Mouse (Mus musculus): ENCODE data around the gene Asb2. TPM values are rescaled to one million over a fixed set of nuclear protein-coding genes. Genes with fewer than 3 reads are reported as not detected.

Asb2 gene
- polyA plus RNA-seq, 1 experiment from 2014 or later: 1.2 TPM

- no peak overlapping the region for H3K9ac ChIP-seq (replicated peaks; ENCODE audit: low read length)
- H3K27ac ChIP-seq (replicated peaks; ENCODE audit: low read depth, low read length): no peak overlapping the region
- DNase-seq (ENCODE audit: low spot score) (no peak), ATAC-seq (replicated peaks; ENCODE audit: insufficient number of reproducible peaks, low FRiP score, low TSS enrichment, low read depth) (no peak)
- H3K36me3 ChIP-seq (replicated peaks; ENCODE audit: control insufficient read depth, insufficient read depth, low read depth, low read length): no peaks in the 10 kb centered on the region
- 89% methylated on average over 3 of the region's 3 CpGs for WGBS
- no peaks in the 10 kb centered on the region for H3K4me1 ChIP-seq (ENCODE audit: control insufficient read depth, insufficient read depth, low read length)
- no peak overlapping the region for H3K4me3 ChIP-seq (ENCODE audit: low read depth, low read length)
- H3K4me2 ChIP-seq (ENCODE audit: low read depth, low read length): no peak overlapping the region
- no peaks in the 10 kb centered on the region for H3K27me3 ChIP-seq (ENCODE audit: control insufficient read depth, insufficient read depth, low read length)
- no peaks in the 10 kb centered on the region for H3K9me3 ChIP-seq (replicated peaks; ENCODE audit: control insufficient read depth, low read length)
Measured at GRCm38 (mm10) chr12:103292366-103292765, 63.4 kb downstream of the Asb2 start.

GRCm38 (mm10) chr12:103287276-103287675 is 68.5 kb downstream of the Asb2 start:
- no peak overlapping the region for H3K9ac ChIP-seq (replicated peaks; ENCODE audit: low read length)
- H3K36me3 ChIP-seq (replicated peaks; ENCODE audit: control insufficient read depth, insufficient read depth, low read depth, low read length): no peaks in the 10 kb centered on the region
- 75% methylated on average over 4 of the region's 4 CpGs for WGBS
- H3K27ac ChIP-seq (replicated peaks; ENCODE audit: low read depth, low read length): no peak overlapping the region
- H3K4me1 ChIP-seq (ENCODE audit: control insufficient read depth, insufficient read depth, low read length): no peaks in the 10 kb centered on the region
- no peak overlapping the region for H3K4me2 ChIP-seq (ENCODE audit: low read depth, low read length)
- no peaks in the 10 kb centered on the region for H3K9me3 ChIP-seq (replicated peaks; ENCODE audit: control insufficient read depth, low read length)
- no peaks in the 10 kb centered on the region for H3K27me3 ChIP-seq (ENCODE audit: control insufficient read depth, insufficient read depth, low read length)
- H3K4me3 ChIP-seq (ENCODE audit: low read depth, low read length): no peak overlapping the region
- ATAC-seq (replicated peaks; ENCODE audit: insufficient number of reproducible peaks, low FRiP score, low TSS enrichment, low read depth) (no peak), DNase-seq (ENCODE audit: low spot score) (no peak)

- DNase-seq (ENCODE audit: low spot score): no peak
- H3K4me3 ChIP-seq (ENCODE audit: low read depth, low read length): no peak overlapping the region
- H3K9me3 ChIP-seq (replicated peaks; ENCODE audit: control insufficient read depth, low read length): no peaks in the 10 kb centered on the region
- 86% methylated on average over 3 of the region's 3 CpGs for WGBS
- no peaks in the 10 kb centered on the region for H3K36me3 ChIP-seq (replicated peaks; ENCODE audit: control insufficient read depth, insufficient read depth, low read depth, low read length)
- H3K4me1 ChIP-seq (ENCODE audit: control insufficient read depth, insufficient read depth, low read length): no peaks in the 10 kb centered on the region
- ATAC-seq (replicated peaks; ENCODE audit: insufficient number of reproducible peaks, low FRiP score, low TSS enrichment, low read depth): no peak
- no peaks in the 10 kb centered on the region for H3K27me3 ChIP-seq (ENCODE audit: control insufficient read depth, insufficient read depth, low read length)
- no peak overlapping the region for H3K27ac ChIP-seq (replicated peaks; ENCODE audit: low read depth, low read length)
- H3K4me2 ChIP-seq (ENCODE audit: low read depth, low read length): no peak overlapping the region
- H3K9ac ChIP-seq (replicated peaks; ENCODE audit: low read length): no peak overlapping the region
Measured at GRCm38 (mm10) chr12:103283411-103283810, 72.4 kb downstream of the Asb2 start.

- Histone ChIP-seq H3K4me3 (ENCODE audit: low read depth, low read length) (no peak overlapping the region), H3K27me3 (ENCODE audit: control insufficient read depth, insufficient read depth, low read length) (no peaks in the 10 kb centered on the region), H3K9ac (replicated peaks; ENCODE audit: low read length) (no peak overlapping the region), H3K36me3 (replicated peaks; ENCODE audit: control insufficient read depth, insufficient read depth, low read depth, low read length) (no peaks in the 10 kb centered on the region), H3K4me2 (ENCODE audit: low read depth, low read length) (no peak overlapping the region), H3K27ac (replicated peaks; ENCODE audit: low read depth, low read length) (no peak overlapping the region), H3K9me3 (replicated peaks; ENCODE audit: control insufficient read depth, low read length) (no peaks in the 10 kb centered on the region), H3K4me1 (ENCODE audit: control insufficient read depth, insufficient read depth, low read length) (no peaks in the 10 kb centered on the region)
- WGBS: 67% methylated on average over 6 of the region's 6 CpGs
- no peak for DNase-seq (ENCODE audit: low spot score)
- ATAC-seq (replicated peaks; ENCODE audit: insufficient number of reproducible peaks, low FRiP score, low TSS enrichment, low read depth): no peak
Measured at GRCm38 (mm10) chr12:103282936-103283335, 72.9 kb downstream of the Asb2 start.

GRCm38 (mm10) chr12:103281912-103282311 is 73.9 kb downstream of the Asb2 start:
- Histone ChIP-seq H3K4me3 (ENCODE audit: low read depth, low read length) (no peak overlapping the region), H3K9ac (replicated peaks; ENCODE audit: low read length) (no peak overlapping the region), H3K27me3 (ENCODE audit: control insufficient read depth, insufficient read depth, low read length) (no peaks in the 10 kb centered on the region), H3K9me3 (replicated peaks; ENCODE audit: control insufficient read depth, low read length) (no peaks in the 10 kb centered on the region), H3K4me1 (ENCODE audit: control insufficient read depth, insufficient read depth, low read length) (no peaks in the 10 kb centered on the region), H3K27ac (replicated peaks; ENCODE audit: low read depth, low read length) (no peak overlapping the region), H3K36me3 (replicated peaks; ENCODE audit: control insufficient read depth, insufficient read depth, low read depth, low read length) (no peaks in the 10 kb centered on the region), H3K4me2 (ENCODE audit: low read depth, low read length) (no peak overlapping the region)
- 71% methylated on average over 4 of the region's 4 CpGs for WGBS
- ATAC-seq (replicated peaks; ENCODE audit: insufficient number of reproducible peaks, low FRiP score, low TSS enrichment, low read depth): no peak; the same call in 1 of the 2 replicates
- DNase-seq (ENCODE audit: low spot score): no peak

GRCm38 (mm10) chr12:103281491-103281890 is 74.3 kb downstream of the Asb2 start:
- 66% methylated on average over 2 of the region's 2 CpGs for WGBS
- Histone ChIP-seq H3K36me3 (replicated peaks; ENCODE audit: control insufficient read depth, insufficient read depth, low read depth, low read length) (no peaks in the 10 kb centered on the region), H3K4me3 (ENCODE audit: low read depth, low read length) (no peak overlapping the region), H3K4me2 (ENCODE audit: low read depth, low read length) (no peak overlapping the region), H3K4me1 (ENCODE audit: control insufficient read depth, insufficient read depth, low read length) (no peaks in the 10 kb centered on the region), H3K27ac (replicated peaks; ENCODE audit: low read depth, low read length) (no peak overlapping the region), H3K27me3 (ENCODE audit: control insufficient read depth, insufficient read depth, low read length) (no peaks in the 10 kb centered on the region), H3K9me3 (replicated peaks; ENCODE audit: control insufficient read depth, low read length) (no peaks in the 10 kb centered on the region), H3K9ac (replicated peaks; ENCODE audit: low read length) (no peak overlapping the region)
- no peak for ATAC-seq (replicated peaks; ENCODE audit: insufficient number of reproducible peaks, low FRiP score, low TSS enrichment, low read depth)
- DNase-seq (ENCODE audit: low spot score): no peak

GRCm38 (mm10) chr12:103276422-103276821 is 79.4 kb downstream of the Asb2 start:
- ATAC-seq (replicated peaks; ENCODE audit: insufficient number of reproducible peaks, low FRiP score, low TSS enrichment, low read depth) (no peak), DNase-seq (ENCODE audit: low spot score) (no peak)
- no peaks in the 10 kb centered on the region for H3K9me3 ChIP-seq (replicated peaks; ENCODE audit: control insufficient read depth, low read length)
- H3K4me3 ChIP-seq (ENCODE audit: low read depth, low read length): no peak overlapping the region
- no peak overlapping the region for H3K9ac ChIP-seq (replicated peaks; ENCODE audit: low read length)
- H3K4me1 ChIP-seq (ENCODE audit: control insufficient read depth, insufficient read depth, low read length): no peaks in the 10 kb centered on the region
- H3K36me3 ChIP-seq (replicated peaks; ENCODE audit: control insufficient read depth, insufficient read depth, low read depth, low read length): no peaks in the 10 kb centered on the region
- no peaks in the 10 kb centered on the region for H3K27me3 ChIP-seq (ENCODE audit: control insufficient read depth, insufficient read depth, low read length)
- WGBS: 80% methylated on average over 4 of the region's 4 CpGs
- no peak overlapping the region for H3K27ac ChIP-seq (replicated peaks; ENCODE audit: low read depth, low read length)
- no peak overlapping the region for H3K4me2 ChIP-seq (ENCODE audit: low read depth, low read length)

GRCm38 (mm10) chr12:103273732-103274131 is 82.1 kb downstream of the Asb2 start:
- H3K36me3 ChIP-seq (replicated peaks; ENCODE audit: control insufficient read depth, insufficient read depth, low read depth, low read length): no peaks in the 10 kb centered on the region
- ATAC-seq (replicated peaks; ENCODE audit: insufficient number of reproducible peaks, low FRiP score, low TSS enrichment, low read depth) (no peak), DNase-seq (ENCODE audit: low spot score) (no peak)
- WGBS: 89% methylated on average over 2 of the region's 2 CpGs
- no peak overlapping the region for H3K4me2 ChIP-seq (ENCODE audit: low read depth, low read length)
- no peaks in the 10 kb centered on the region for H3K4me1 ChIP-seq (ENCODE audit: control insufficient read depth, insufficient read depth, low read length)
- H3K4me3 ChIP-seq (ENCODE audit: low read depth, low read length): no peak overlapping the region
- H3K27me3 ChIP-seq (ENCODE audit: control insufficient read depth, insufficient read depth, low read length): no peaks in the 10 kb centered on the region
- no peak overlapping the region for H3K27ac ChIP-seq (replicated peaks; ENCODE audit: low read depth, low read length)
- H3K9me3 ChIP-seq (replicated peaks; ENCODE audit: control insufficient read depth, low read length): no peaks in the 10 kb centered on the region
- no peak overlapping the region for H3K9ac ChIP-seq (replicated peaks; ENCODE audit: low read length)

Data from embryonic facial prominence, embryonic 11.5 days (tissue).